Mouse (Mus musculus) forelimb bud, embryonic 11.5 days (tissue): ENCODE measurements around the gene Hist1h2bl.
A peak's percentile ranks its signal among the peaks of the same experiment; 100 is the strongest.
"Not testable (repeated sequence)": the region's sequence is repeated elsewhere in the genome, so short reads cannot be mapped to it uniquely, and the experiment has no call there.

ENCODE experiments used
- DNase-seq: peaks from one replicate; pipeline ENCODE4 v3.0.0-alpha.2; 2012; ENCODE audit warnings: low read depth, low spot score

The Hist1h2bl gene

DNA sequence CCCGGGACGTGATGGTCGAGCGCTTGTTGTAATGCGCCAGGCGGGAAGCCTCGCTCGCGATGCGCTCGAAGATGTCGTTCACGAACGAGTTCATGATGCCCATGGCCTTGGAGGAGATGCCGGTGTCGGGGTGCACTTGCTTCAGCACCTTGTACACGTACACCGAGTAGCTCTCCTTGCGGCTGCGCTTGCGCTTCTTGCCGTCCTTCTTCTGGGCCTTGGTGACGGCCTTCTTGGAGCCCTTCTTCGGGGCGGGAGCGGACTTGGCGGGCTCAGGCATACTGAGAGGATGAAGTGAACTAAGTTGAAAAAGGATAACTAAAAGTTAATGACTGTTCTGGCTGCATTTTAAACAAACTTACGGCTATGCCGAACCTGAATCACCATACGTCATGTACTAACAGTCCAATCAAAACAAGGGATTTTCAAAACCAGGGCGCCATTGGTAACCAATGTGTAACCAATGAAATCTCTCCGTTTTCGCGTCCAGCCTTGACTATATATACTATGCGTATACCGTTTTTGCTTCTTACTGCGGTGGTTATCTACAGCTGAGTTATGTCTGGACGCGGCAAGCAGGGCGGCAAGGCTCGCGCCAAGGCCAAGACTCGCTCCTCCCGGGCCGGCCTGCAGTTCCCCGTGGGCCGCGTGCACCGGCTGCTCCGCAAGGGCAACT is at the start of gene Hist1h2bl, which contains the start of gene Hist1h2ai:
Gene Hist1h2bl, minus strand, starts transcription at position 280 of the 676 bp plus-strand sequence.
Gene Hist1h2ai, plus strand, starts transcription at position 559 of the 676 bp plus-strand sequence.
- peak; percentile 96 for DNase-seq

DNA sequence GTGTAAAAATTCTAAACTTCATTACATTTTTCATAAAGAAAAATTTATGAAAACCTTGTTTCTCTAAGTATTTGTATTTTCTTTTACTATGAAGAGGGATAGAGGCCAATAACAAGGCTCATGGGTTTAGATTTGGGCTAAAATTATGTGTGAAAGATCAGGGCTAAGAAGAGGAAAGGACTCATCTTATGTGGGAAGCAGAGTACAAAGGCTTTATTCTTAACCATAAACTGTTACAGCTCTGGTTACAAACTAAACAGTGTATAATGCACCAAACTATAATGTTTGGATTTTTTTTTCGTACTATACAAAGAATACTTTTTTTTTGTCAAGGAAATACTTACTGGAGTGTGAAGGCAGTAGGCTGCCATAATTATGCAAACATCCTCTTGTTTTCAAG is 39.8 kb upstream of the Hist1h2bl start:
- DNase-seq = no peak

GRCm38 (mm10) chr13:21754294-21755001 is 38.5 kb upstream of the Hist1h2bl start:
- DNase-seq = not testable (repeated sequence)

DNA sequence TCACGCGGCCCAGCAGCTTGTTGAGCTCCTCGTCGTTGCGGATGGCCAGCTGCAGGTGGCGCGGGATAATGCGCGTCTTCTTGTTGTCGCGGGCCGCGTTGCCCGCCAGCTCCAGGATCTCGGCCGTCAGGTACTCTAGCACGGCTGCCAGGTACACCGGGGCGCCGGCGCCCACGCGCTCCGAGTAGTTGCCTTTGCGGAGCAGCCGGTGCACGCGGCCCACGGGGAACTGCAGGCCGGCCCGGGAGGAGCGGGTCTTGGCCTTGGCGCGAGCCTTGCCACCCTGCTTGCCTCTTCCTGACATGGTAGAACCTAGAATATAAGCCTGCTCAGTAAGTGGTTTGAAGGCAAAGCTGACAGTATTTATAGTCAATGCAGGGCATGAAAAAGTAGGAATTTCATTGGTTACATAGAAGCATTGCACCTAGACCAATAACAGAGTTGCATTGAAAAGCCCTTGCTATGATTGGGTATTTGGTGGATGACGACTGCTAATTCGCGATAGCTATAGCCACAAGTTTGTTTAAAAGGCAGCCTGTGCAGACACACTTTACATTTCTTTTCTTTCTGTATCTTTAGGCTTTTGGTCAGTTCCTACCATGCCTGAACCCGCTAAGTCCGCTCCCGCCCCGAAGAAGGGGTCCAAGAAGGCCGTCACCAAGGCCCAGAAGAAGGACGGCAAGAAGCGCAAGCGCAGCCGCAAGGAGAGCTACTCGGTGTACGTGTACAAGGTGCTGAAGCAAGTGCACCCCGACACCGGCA is 37.8 kb upstream of the Hist1h2bl start, which contains the start of the genes Hist1h2ak and Hist1h2bn:
Gene Hist1h2ak, minus strand, starts transcription at position 304 of the 762 bp plus-strand sequence.
Gene Hist1h2bn, plus strand, starts transcription at position 600 of the 762 bp plus-strand sequence.
- DNase-seq = peak; percentile 96

GRCm38 (mm10) chr13:21753051-21753523 is 37.1 kb upstream of the Hist1h2bl start:
- DNase-seq = peak; percentile 52

DNA sequence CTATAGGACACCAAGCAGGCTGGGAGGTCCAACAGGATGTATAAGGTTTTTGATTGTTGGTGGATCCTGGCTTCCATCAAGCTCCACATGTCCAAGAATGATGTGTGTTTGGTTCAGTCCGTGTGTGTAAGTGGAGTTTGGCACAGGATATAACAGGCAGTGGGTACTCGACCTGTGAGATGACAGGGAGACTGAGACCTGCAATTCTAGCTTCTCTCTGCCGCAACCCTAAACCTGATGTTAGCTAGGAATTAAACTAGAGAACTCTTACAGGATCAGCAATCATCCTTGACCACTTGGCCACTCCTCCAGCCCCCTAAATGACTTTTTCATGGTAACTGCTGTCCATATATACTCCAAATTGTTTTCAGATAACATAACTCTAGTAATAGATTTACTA is 36.4 kb upstream of the Hist1h2bl start:
- DNase-seq = no peak

DNA sequence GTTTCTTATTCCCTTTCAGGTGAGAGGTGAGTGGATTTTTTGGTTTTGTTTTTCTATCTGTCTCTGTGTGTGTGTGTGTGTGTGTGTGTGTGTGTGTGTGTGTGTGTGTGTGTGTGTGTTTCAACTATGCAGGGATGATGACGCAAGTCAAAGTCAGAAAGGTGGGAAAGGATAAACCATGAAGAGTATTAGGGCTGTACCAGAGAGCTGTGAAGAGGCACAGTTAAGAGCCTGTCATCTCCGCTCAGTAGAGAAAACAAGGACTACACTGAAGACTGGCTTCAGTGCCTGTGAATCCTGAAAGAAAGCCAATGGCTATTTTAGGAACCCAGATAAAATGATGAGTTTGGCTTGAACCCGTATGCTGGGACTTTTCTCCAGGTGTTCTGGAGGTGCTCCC is 35.9 kb upstream of the Hist1h2bl start:
- no peak for DNase-seq

GRCm38 (mm10) chr13:21751417-21751816 is 35.5 kb upstream of the Hist1h2bl start:
- DNase-seq = no peak

- peak; percentile 93 for DNase-seq
These were observed 34.4 kb upstream of the Hist1h2bl start, which contains the start of gene Hist1h4k for GRCm38 (mm10) chr13:21750159-21751017. Gene Hist1h4k, minus strand, starts transcription at chr13:21750505.

DNA sequence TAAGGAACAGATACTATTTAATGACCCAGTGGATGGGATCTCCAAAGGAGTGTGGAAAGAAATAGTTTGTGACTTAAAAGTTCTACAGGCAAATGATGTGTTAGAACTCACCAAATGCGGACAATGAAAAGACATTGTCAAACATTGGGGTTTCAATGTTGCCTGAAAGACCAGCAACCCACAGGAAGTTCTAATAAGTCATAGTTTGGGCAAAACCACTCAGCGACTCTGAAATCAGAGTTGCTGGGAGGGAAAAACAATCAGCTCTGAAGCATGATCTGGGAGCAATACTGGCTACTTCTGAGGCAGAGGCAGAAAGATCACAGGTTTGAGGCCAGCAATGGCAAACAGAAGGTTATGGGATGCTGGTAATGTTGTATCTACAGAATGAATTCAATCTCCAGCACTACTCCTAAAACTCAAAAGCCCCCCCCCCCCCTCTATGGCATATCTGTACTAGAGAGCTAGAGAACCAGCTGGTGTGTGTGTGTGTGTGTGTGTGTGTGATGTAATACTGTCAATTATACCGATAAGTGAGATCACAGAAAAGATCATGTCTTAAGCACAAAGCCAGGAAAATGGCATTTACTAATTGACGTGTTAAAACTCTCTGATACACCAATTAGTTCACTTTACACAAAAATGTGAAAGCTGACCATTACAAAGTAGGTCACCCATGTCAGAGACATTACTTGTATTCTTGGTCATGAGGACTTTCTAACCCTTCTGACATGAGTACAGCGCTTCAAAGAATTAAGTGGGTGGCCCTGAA is 33.6 kb upstream of the Hist1h2bl start:
- peak; percentile 62 for DNase-seq

- DNase-seq = no peak
These were observed 29.1 kb upstream of the Hist1h2bl start for GRCm38 (mm10) chr13:21745006-21745405.

DNA sequence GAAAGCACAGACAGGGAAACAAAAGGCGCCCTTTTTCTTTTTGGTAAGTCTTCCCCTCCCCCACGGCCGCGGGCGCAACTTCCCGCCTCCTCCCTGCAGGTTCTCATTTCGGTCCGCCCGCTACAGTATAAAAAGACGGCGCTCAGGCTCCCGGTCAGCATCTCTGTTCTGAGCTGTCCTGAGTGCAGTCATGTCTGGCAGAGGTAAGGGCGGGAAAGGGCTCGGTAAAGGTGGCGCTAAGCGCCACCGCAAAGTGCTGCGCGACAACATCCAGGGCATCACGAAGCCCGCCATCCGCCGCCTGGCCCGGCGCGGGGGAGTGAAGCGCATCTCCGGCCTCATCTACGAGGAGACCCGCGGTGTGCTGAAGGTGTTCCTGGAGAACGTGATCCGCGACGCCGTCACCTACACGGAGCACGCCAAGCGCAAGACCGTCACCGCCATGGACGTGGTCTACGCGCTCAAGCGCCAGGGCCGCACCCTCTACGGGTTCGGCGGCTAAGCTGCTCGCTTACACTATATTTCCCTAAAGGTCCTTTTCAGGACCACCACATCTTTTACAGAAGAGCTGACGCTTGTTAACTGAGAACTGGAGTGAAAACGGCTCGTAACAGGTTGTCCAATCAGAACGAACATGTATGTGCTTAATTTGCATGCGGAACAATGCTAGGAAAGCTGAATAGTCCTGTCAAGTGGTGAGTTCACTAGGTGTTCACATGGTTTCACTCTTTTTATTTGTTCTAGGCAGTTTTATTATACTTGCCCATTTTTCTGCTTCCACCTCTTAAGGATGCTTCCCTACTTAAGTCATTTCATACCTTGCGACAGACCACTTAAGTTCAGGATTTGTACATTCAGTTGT is 19.2 kb upstream of the Hist1h2bl start, which contains the start of gene Hist1h4j:
Gene Hist1h4j, plus strand, starts transcription at position 159 of the 862 bp plus-strand sequence.
- peak; percentile 92 for DNase-seq

- peak; percentile 96 for DNase-seq
These were observed 18.3 kb upstream of the Hist1h2bl start for GRCm38 (mm10) chr13:21734010-21734905.

GRCm38 (mm10) chr13:21733466-21733865 is 17.5 kb upstream of the Hist1h2bl start:
- peak; percentile 43 for DNase-seq

DNA sequence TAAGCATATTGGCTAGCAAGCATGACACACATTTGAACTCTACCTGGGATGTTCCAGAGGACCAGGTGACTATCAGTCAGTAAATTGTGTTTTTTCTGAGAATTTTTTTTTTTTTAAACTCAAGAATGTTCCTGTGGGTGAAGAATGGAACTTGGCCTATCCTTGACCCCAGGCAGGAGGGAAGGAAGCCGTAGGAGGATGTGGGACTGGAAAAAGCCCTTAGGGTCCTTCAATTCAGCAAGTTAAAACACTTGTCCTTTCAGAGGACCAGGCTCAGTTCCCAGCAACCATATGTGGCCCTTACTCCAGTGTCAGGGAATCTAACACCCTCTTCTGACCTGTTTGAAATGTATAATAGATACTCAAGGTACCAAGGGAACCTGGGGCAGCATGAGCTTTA is 13.6 kb upstream of the Hist1h2bl start:
- no peak for DNase-seq

- no peak for DNase-seq
These were observed 12.1 kb upstream of the Hist1h2bl start for GRCm38 (mm10) chr13:21727948-21728572.
